Mouse (Mus musculus): ENCODE results near the gene Tmed1.
"Not testable (repeated sequence)": the region's sequence is repeated elsewhere in the genome, so short reads cannot be mapped to it uniquely, and the experiment has no call there.

Gene Tmed1

GRCm38 (mm10) chr9:21525937-21526633 lies 16.0 kb upstream of the Tmed1 start, which contains the start of gene AB124611:
Gene AB124611, plus strand, starts transcription at chr9:21526176.
- peak; percentile 62 for DNase-seq (ENCODE audit: low spot score)

GRCm38 (mm10) chr9:21525142-21525936 lies 15.3 kb upstream of the Tmed1 start:
- DNase-seq (ENCODE audit: low spot score), result peak; percentile 35

- not testable (repeated sequence) for DNase-seq (ENCODE audit: low spot score)
Measured at GRCm38 (mm10) chr9:21518690-21519089, 8.6 kb upstream of the Tmed1 start.

DNA sequence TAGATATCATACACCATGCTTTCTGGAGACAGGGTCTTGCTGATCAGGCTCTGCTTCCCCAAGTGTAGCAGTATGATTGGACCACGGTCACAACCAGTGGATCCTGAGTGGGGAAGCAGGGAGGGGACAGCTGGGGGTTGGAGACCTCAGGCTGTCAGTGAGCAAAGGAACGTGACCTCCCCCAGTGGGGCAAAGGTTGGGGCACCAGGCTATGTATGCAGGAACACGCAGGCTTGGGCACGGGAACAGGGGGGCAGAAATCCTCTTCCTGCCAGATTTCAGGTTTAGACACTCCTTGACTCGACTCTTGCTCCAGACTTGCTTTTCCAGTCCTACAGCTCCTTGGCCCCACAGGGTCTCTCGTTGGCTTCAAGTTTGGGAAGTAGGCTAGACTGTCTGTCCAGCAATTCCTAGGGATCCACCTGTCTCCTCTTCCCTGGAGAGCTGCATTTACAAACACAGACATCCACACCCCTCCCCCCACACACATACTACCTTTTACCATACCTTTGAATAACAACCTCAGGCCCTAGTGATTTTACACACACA lies 8.0 kb upstream of the Tmed1 start:
- no peak for DNase-seq (ENCODE audit: low spot score)

- DNase-seq (ENCODE audit: low spot score), result no peak
Measured at GRCm38 (mm10) chr9:21513466-21513865, 3.4 kb upstream of the Tmed1 start.

- no peak for DNase-seq (ENCODE audit: low spot score)
Measured at GRCm38 (mm10) chr9:21511052-21511451, 1.0 kb upstream of the Tmed1 start.

GRCm38 (mm10) chr9:21510689-21511015 lies 600 bp upstream of the Tmed1 start:
- no peak for DNase-seq (ENCODE audit: low spot score)

DNA sequence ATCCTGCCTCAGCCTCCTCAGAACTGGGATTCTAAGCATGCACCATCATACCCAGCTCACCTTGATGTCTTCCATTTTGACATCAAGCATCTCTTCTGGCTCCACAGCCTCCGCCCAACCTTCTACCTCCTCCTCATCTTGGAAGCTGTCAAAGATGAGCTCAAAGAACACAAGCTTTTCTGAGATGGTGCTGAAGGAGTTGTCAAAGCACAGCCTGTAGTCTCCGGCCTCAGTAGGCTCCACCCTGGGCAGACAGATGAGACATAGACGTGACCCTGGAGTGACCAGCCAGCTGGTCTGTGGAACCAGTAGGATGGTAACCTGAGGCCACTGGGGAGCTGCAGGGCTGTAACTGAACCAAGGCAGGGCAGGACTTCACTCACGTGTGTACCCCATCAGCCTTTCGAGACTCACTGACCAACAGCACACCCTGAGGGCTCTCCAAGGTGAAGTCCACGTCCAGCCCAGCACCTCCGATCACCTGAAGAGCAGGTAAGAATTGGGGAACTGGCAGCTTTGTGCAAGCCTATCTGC lies 1.1 kb downstream of the Tmed1 start:
- DNase-seq (ENCODE audit: low spot score), result no peak

GRCm38 (mm10) chr9:21507753-21508430 lies 2.2 kb downstream of the Tmed1 start:
- no peak for DNase-seq (ENCODE audit: low spot score)

GRCm38 (mm10) chr9:21505767-21506166 lies 4.3 kb downstream of the Tmed1 start:
- DNase-seq (ENCODE audit: low spot score), result no peak

- DNase-seq (ENCODE audit: low spot score), result no peak
Measured at GRCm38 (mm10) chr9:21503352-21503751, 6.7 kb downstream of the Tmed1 start.

DNA sequence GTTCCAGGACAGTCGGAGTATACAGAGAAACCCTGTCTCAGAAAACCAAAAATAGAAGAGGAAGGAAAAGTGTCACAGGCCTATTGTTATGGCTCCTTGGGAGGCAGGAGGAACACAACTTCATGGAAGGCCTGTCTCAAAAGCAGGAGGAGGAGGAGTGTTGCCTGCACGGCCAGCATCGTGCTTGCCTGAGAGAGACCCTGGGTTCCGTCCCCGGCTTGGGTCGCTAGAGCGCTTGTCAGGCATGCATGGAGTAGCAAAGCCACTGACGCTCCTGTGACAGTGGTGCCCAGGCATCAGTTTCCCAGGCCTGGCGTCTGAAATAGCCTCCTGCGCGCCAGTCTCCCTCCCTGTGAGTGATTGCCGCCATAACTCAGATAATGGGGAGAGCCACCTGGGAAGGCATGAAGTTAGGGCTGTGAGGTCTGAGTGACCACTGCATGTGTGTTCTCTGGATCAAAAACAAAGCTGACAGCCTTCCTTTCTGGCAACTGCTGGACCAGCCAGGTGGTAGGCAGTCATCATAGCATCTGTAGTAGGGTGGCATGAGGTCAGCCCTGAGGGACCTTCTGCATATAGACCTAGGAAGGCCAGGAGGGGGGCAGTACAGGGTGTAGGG lies 11.7 kb downstream of the Tmed1 start:
- DNase-seq (ENCODE audit: low spot score), result no peak

- no peak for DNase-seq (ENCODE audit: low spot score)
Measured at GRCm38 (mm10) chr9:21497664-21498063, 12.4 kb downstream of the Tmed1 start.

DNA sequence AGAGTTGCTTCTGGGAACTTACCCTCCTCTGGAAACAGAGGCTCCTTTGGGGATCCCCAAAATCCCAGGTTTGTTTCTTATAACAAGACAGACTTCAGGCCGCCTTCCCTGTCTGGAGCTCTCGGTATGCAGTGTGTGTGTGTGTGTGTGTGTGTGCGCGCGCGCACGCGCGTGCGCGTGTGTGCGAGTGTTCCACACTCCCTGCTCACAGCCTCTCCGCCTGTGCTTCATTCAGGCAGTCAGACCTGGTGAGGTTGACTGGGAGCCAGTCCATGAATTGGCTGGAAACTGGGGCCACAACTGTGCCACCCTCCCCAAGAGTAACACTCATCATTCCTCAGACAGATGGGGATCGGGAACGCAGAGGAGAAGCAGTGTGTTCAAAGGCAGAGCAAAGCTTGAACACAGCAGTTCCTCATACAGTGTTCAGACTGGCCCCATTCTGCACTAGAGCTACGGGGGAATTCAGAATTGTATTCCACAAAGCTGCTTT lies 13.0 kb downstream of the Tmed1 start:
- DNase-seq (ENCODE audit: low spot score), result no peak

GRCm38 (mm10) chr9:21496308-21497049 lies 13.6 kb downstream of the Tmed1 start:
- DNase-seq (ENCODE audit: low spot score), result peak; percentile 23

GRCm38 (mm10) chr9:21494726-21495125 lies 15.3 kb downstream of the Tmed1 start:
- DNase-seq (ENCODE audit: low spot score), result no peak

DNA sequence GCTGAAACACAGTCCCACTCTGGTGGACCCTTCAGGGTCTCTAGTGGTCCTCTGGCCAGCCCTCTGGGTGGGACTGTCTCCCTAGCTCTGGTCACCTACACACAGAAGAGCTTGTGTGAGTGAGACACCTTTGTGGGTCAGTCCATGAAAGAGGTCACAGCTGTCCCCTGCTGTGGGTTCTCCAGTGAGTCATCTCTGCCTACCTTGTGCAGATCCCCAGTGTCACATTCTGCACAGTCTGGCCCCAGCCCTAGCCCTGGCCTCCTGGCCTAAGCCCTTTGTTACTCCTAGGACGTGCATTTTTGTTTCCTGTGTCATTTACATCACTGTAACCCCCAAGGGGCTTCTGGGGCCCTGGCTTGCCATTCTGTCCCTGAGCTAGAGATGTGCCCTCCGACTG lies 16.1 kb downstream of the Tmed1 start:
- no peak for DNase-seq (ENCODE audit: low spot score)

GRCm38 (mm10) chr9:21490696-21491095 lies 19.4 kb downstream of the Tmed1 start:
- DNase-seq (ENCODE audit: low spot score), result no peak

- not testable (repeated sequence) for DNase-seq (ENCODE audit: low spot score)
Measured at GRCm38 (mm10) chr9:21488246-21488645, 21.8 kb downstream of the Tmed1 start.

GRCm38 (mm10) chr9:21484065-21484464 lies 26.0 kb downstream of the Tmed1 start:
- DNase-seq (ENCODE audit: low spot score), result no peak

GRCm38 (mm10) chr9:21477707-21478106 lies 32.3 kb downstream of the Tmed1 start:
- no peak for DNase-seq (ENCODE audit: low spot score)

Data from lung, postnatal 25 days (tissue).